Mouse (Mus musculus) stomach, embryonic 14.5 days (tissue): ENCODE results near the gene Itgb5. TPM values are rescaled to one million over a fixed set of nuclear protein-coding genes. Genes with fewer than 3 reads are reported as not detected.

ENCODE experiments used
- ATAC-seq: fragments of 200-750 bp; cut with Nextera tagmentation; 2 replicates; pipeline ENCODE4 v1.8.0; 2017; ENCODE audit warnings: low read depth, moderate TSS enrichment; ENCODE audit not compliant: insufficient number of reproducible peaks, insufficient read depth, low FRiP score
- H3K27ac ChIP-seq: fragments of 300-500 bp; sonication (generic); 2 replicates; pipeline ENCODE4 v1.5.1; 2014; ENCODE audit warnings: mild to moderate bottlenecking, low read length, moderate library complexity, mixed read lengths
- H3K27me3 ChIP-seq: fragments of 300-500 bp; sonication (generic); 2 replicates; pipeline ENCODE4 v1.6.1; 2014; ENCODE audit warnings: low read length, control low read depth, mixed read lengths; ENCODE audit not compliant: control insufficient read depth, insufficient read depth
- H3K36me3 ChIP-seq: fragments of 300-500 bp; sonication (generic); 2 replicates; pipeline ENCODE4 v1.6.1; 2014; ENCODE audit warnings: mild to moderate bottlenecking, control low read depth, low read length, moderate library complexity, mixed read lengths; ENCODE audit not compliant: control insufficient read depth, insufficient read depth
- H3K4me1 ChIP-seq: fragments of 300-500 bp; sonication (generic); 2 replicates; pipeline ENCODE4 v1.6.1; 2014; ENCODE audit warnings: low read length, control low read depth, mixed read lengths; ENCODE audit not compliant: control insufficient read depth, insufficient read depth
- H3K4me2 ChIP-seq: fragments of 300-500 bp; sonication (generic); replicated peaks from 2 replicates; pipeline ENCODE4 v1.6.1; 2014; ENCODE audit warnings: low read depth, low read length, control low read depth
- H3K4me3 ChIP-seq: fragments of 300-500 bp; sonication (generic); 2 replicates; pipeline ENCODE4 v1.5.1; 2014; ENCODE audit warnings: low read depth, low read length, control low read depth
- H3K9ac ChIP-seq: fragments of 300-500 bp; sonication (generic); replicated peaks from 2 replicates; pipeline ENCODE4 v1.6.1; 2014; ENCODE audit warnings: low read depth, mild to moderate bottlenecking, control low read depth, low read length, moderate library complexity, mixed read lengths
- H3K9me3 ChIP-seq: fragments of 300-500 bp; sonication (generic); 2 replicates; pipeline ENCODE4 v1.6.1; 2016; ENCODE audit warnings: low read depth, low read length, control low read depth; ENCODE audit not compliant: control insufficient read depth
- WGBS: fragments of 180-500 bp; shearing (Covaris S2); extraction: QIAGEN DNeasy Blood & Tissue Kit; methylation state at CpG from one replicate; pipeline ENCODE4 v1.1.7; 2014; 5-methylcytosine and 5-hydroxymethylcytosine counted together
- polyA plus RNA-seq: library from polyadenylated mRNA; unstranded; fragments of >200 nt; fragmentation: Nextera tagmentation; extraction: Ambion mirVana; gene quantifications from 2 replicates; pipeline ENCODE4 v1.2.1, GENCODE M21; 2014

The Itgb5 gene
- polyA plus RNA-seq, 1 experiment from 2014 or later = 37.2 TPM

DNA sequence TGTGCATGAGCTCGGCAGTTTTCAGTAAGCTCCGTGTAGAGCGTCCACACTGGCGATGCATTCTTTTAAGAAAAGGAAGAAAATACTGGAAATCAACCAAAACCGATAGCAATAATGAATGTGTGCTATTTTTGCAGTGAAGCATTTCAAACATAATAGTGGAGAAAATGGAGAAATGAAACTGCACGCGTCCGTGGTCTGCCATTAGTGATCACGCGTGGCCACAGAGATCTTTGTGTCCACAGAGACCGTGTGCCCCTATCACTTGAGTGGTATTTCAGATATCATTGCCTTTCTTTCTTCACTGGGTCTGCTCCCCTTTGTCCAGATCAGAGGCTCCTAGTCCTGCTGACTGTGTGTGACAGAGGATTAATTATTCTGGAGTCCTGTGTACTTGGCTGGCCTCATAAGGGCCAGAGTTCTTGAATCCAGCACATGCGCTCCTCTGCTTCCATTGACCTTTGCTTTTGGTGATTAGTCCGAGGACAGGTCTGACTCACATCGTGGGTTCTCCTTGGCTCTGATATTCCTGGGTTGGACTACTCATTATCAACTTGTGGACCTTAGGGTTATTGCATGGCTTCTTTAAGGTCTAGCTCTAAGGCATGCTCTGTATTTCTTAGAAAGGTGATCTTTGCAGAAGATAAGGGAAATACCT, 56.3 kb downstream of the Itgb5 start:
- H3K36me3 ChIP-seq = no peaks in the 10 kb centered on the region
- no peak overlapping the region for H3K4me3 ChIP-seq
- H3K27me3 ChIP-seq = no peaks in the 10 kb centered on the region
- ATAC-seq = no peak
- WGBS = 84% methylated on average over 14 of the region's 14 CpGs
- no peak overlapping the region for H3K9ac ChIP-seq
- no peak overlapping the region for H3K4me2 ChIP-seq
- no peaks in the 10 kb centered on the region for H3K9me3 ChIP-seq
- peaks cover 49% of the 10 kb centered on the region for H3K4me1 ChIP-seq
- peak overlapping the region; percentile 21; the same call in 1 of the 2 replicates for H3K27ac ChIP-seq

GRCm38 (mm10) chr16:33886665-33887064, 57.2 kb downstream of the Itgb5 start:
- Histone ChIP-seq H3K4me2 (no peak overlapping the region), H3K27ac (no peak overlapping the region; the same call in 1 of the 2 replicates), H3K36me3 (no peaks in the 10 kb centered on the region), H3K27me3 (no peaks in the 10 kb centered on the region), H3K9ac (no peak overlapping the region), H3K4me1 (peaks cover 57% of the 10 kb centered on the region), H3K9me3 (no peaks in the 10 kb centered on the region), H3K4me3 (no peak overlapping the region)
- no peak for ATAC-seq
- 19% methylated on average over 6 of the region's 6 CpGs for WGBS

DNA sequence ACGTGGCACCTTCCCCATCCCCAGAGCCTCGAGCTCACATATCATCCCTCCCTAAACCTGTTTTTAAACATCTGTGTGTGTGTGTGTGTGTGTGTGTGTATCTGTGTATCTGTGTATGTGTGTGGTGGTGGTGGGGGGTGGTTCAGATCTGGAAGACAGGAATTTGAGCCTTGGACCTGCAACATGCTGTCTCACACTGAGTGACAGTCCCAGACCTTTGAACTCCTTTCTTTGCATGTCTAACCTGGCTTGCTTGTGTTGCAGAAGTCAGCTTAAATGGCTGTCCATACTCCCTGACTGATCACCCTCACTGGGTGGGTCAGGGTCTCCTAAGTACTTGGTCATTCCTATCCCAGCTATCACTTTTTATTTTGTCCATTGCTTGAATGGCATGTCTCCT, 58.5 kb downstream of the Itgb5 start:
- H3K27ac ChIP-seq = no peak overlapping the region
- no peaks in the 10 kb centered on the region for H3K27me3 ChIP-seq
- H3K9ac ChIP-seq = no peak overlapping the region
- H3K36me3 ChIP-seq = no peaks in the 10 kb centered on the region
- 81% methylated on average over 2 of the region's 2 CpGs for WGBS
- ATAC-seq = no peak
- H3K4me2 ChIP-seq = no peak overlapping the region
- H3K4me3 ChIP-seq = no peak overlapping the region
- no peaks in the 10 kb centered on the region for H3K9me3 ChIP-seq
- peaks cover 59% of the 10 kb centered on the region for H3K4me1 ChIP-seq

GRCm38 (mm10) chr16:33889000-33889607, 59.6 kb downstream of the Itgb5 start:
- peaks cover 52% of the 10 kb centered on the region for H3K4me1 ChIP-seq
- H3K4me2 ChIP-seq = no peak overlapping the region
- no peak overlapping the region for H3K27ac ChIP-seq
- WGBS = 81% methylated on average over 13 of the region's 13 CpGs
- no peak overlapping the region for H3K4me3 ChIP-seq
- ATAC-seq = no peak
- H3K9me3 ChIP-seq = no peaks in the 10 kb centered on the region
- no peak overlapping the region for H3K9ac ChIP-seq
- H3K27me3 ChIP-seq = no peaks in the 10 kb centered on the region
- H3K36me3 ChIP-seq = no peaks in the 10 kb centered on the region

GRCm38 (mm10) chr16:33891099-33891498, 61.6 kb downstream of the Itgb5 start:
- no peak for ATAC-seq
- no peak overlapping the region for H3K4me2 ChIP-seq
- H3K36me3 ChIP-seq = no peaks in the 10 kb centered on the region
- H3K27me3 ChIP-seq = no peaks in the 10 kb centered on the region
- WGBS = 45% methylated on average over 8 of the region's 8 CpGs
- no peaks in the 10 kb centered on the region for H3K9me3 ChIP-seq
- peak overlapping the region; percentile 80; the same call in 1 of the 2 replicates for H3K27ac ChIP-seq
- peaks cover 52% of the 10 kb centered on the region for H3K4me1 ChIP-seq
- no peak overlapping the region for H3K4me3 ChIP-seq
- no peak overlapping the region for H3K9ac ChIP-seq

DNA sequence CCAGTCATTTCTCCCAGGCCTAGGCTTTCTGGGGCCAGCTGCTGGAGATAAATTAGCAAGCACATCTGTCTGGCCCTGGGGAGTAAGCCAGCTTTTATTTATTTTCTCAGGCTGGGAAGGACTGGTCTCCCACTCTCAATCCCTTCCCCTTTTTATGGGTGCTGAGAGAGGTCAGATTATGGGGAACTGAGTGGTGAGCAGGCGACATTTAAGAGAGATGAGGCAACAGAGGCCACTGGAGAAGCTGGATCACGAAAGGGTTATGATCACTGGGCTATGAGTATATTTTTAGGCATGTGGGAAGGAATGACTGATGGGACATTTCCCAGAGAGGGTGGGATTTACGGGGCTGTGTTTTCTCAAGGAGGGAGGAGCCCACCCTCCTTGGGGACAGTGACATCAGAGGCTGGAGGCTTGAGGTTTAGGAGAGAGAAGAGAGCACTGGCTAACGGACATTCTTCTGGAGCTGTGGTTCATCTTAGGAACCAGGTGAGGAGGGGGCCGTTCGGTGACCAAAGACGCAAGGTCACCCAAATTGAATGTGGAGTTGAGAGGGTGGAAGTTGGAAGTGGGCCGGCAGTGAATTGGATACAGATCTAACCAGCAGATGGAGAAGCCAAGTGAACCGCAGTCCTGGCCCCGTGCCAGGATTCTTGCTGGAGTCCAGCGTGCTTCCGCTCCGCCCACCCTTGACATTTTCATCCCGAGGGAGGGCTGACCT, 62.3 kb downstream of the Itgb5 start:
- Histone ChIP-seq H3K4me2 (peak overlapping the region; percentile 14; the same call in 1 of the 2 replicates), H3K4me1 (peaks cover 50% of the 10 kb centered on the region), H3K9me3 (no peaks in the 10 kb centered on the region), H3K36me3 (no peaks in the 10 kb centered on the region), H3K27ac (peak overlapping the region; percentile 80), H3K27me3 (no peaks in the 10 kb centered on the region), H3K4me3 (no peak overlapping the region), H3K9ac (no peak overlapping the region)
- WGBS = 15% methylated on average over 14 of the region's 14 CpGs
- peak; percentile 53; the same call in 1 of the 2 replicates for ATAC-seq

GRCm38 (mm10) chr16:33892539-33892938, 63.1 kb downstream of the Itgb5 start:
- Histone ChIP-seq H3K9ac (no peak overlapping the region), H3K4me2 (0 out of 2 replicates have a peak overlapping the region, but pooled peaks have one; percentile 7), H3K27me3 (no peaks in the 10 kb centered on the region), H3K4me3 (no peak overlapping the region), H3K27ac (peak overlapping the region; percentile 80; the same call in 1 of the 2 replicates), H3K9me3 (no peaks in the 10 kb centered on the region), H3K36me3 (no peaks in the 10 kb centered on the region), H3K4me1 (peaks cover 44% of the 10 kb centered on the region)
- no peak for ATAC-seq
- 40% methylated on average over 6 of the region's 6 CpGs for WGBS

DNA sequence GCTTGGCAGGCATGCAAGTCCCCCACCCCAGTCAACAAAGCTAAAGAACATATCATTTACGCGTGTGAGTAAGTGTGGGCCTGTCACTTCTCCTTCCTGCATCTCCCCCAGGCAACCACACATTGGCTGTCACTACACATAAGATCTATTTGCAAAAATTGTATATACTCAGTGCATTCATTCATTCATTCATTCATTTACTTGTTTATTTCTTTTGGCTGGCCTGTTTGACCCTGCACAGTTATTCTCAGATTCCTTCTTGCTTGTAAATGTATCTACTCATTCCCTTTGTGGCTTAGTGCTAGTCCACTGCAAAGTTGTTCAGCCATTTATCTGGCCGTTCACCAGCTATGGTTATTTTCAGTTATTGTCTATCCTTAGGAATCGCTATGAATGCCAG, 64.3 kb downstream of the Itgb5 start:
- no peaks in the 10 kb centered on the region for H3K9me3 ChIP-seq
- H3K27ac ChIP-seq = no peak overlapping the region
- H3K9ac ChIP-seq = no peak overlapping the region
- no peak for ATAC-seq
- no peak overlapping the region for H3K4me3 ChIP-seq
- peaks cover 47% of the 10 kb centered on the region for H3K4me1 ChIP-seq
- H3K4me2 ChIP-seq = no peak overlapping the region
- no peaks in the 10 kb centered on the region for H3K36me3 ChIP-seq
- H3K27me3 ChIP-seq = no peaks in the 10 kb centered on the region
- 88% methylated on average over 4 of the region's 4 CpGs for WGBS
